Mouse (Mus musculus) heart, embryonic 12.5 days (tissue): ENCODE results near the gene Sema6c. TPM values are rescaled to one million over a fixed set of nuclear protein-coding genes. Genes with fewer than 3 reads are reported as not detected.
A peak's percentile ranks its signal among the peaks of the same experiment; 100 is the strongest.
"Not testable (repeated sequence)": the region's sequence is repeated elsewhere in the genome, so short reads cannot be mapped to it uniquely, and the experiment has no call there.

Experiments used
- ATAC-seq: fragments of 200-750 bp; cut with Nextera tagmentation; 2 replicates; pipeline ENCODE4 v1.8.0; 2017; ENCODE audit warnings: moderate TSS enrichment, moderate library complexity; ENCODE audit not compliant: insufficient number of reproducible peaks, low FRiP score
- H3K27ac ChIP-seq: fragments of 300-500 bp; sonication (generic); 2 replicates; pipeline ENCODE4 v1.5.1; 2016; ENCODE audit warnings: mild to moderate bottlenecking, moderate library complexity; ENCODE audit not compliant: poor library complexity, severe bottlenecking
- H3K27me3 ChIP-seq: fragments of 300-500 bp; sonication (generic); replicated peaks from 2 replicates; pipeline ENCODE4 v1.6.1; 2016; ENCODE audit warnings: mild to moderate bottlenecking, moderate library complexity
- H3K36me3 ChIP-seq: fragments of 300-500 bp; sonication (generic); 2 replicates; pipeline ENCODE4 v1.6.1; 2016; ENCODE audit warnings: mild to moderate bottlenecking, moderate library complexity
- H3K4me1 ChIP-seq: fragments of 300-500 bp; sonication (generic); replicated peaks from 2 replicates; pipeline ENCODE4 v1.6.1; 2016; ENCODE audit warnings: mild to moderate bottlenecking
- H3K4me2 ChIP-seq: fragments of 300-500 bp; sonication (generic); 2 replicates; pipeline ENCODE4 v1.6.1; 2016; ENCODE audit warnings: mild to moderate bottlenecking, moderate library complexity
- H3K4me3 ChIP-seq: fragments of 300-500 bp; sonication (generic); 2 replicates; pipeline ENCODE4 v1.5.1; 2016; ENCODE audit warnings: mild to moderate bottlenecking
- H3K9ac ChIP-seq: fragments of 300-500 bp; sonication (generic); 2 replicates; pipeline ENCODE4 v1.6.1; 2016; ENCODE audit warnings: mild to moderate bottlenecking, moderate library complexity
- H3K9me3 ChIP-seq: fragments of 300-500 bp; sonication (generic); replicated peaks from 2 replicates; pipeline ENCODE4 v1.6.1; 2016; ENCODE audit warnings: mild to moderate bottlenecking, moderate library complexity
- WGBS: fragments of 180-500 bp; shearing (Covaris S2); methylation state at CpG from one replicate; pipeline ENCODE4 v1.1.7; 2016; 5-methylcytosine and 5-hydroxymethylcytosine counted together
- polyA plus RNA-seq: library from polyadenylated mRNA; unstranded; fragments of >200 nt; fragmentation: Nextera tagmentation; extraction: Ambion mirVana; gene quantifications from 2 replicates; pipeline ENCODE4 v1.2.1, GENCODE M21; 2016

The Sema6c gene
- polyA plus RNA-seq, 1 experiment from 2014 or later: 3.6 TPM

- H3K9ac ChIP-seq: peak overlapping the region; percentile 87
- H3K9me3 ChIP-seq: no peaks in the 10 kb centered on the region
- H3K27ac ChIP-seq: 0 out of 2 replicates have a peak overlapping the region, but pooled peaks have one; percentile 80
- 55% methylated on average over 11 of the region's 11 CpGs for WGBS
- peaks cover 33% of the 10 kb centered on the region for H3K36me3 ChIP-seq
- no peak for ATAC-seq
- peak overlapping the region; percentile 85 for H3K4me3 ChIP-seq
- peaks cover 19% of the 10 kb centered on the region for H3K4me1 ChIP-seq
- no peaks in the 10 kb centered on the region for H3K27me3 ChIP-seq
- peak overlapping the region; percentile 84 for H3K4me2 ChIP-seq
These were observed 27.1 kb upstream of the Sema6c start for GRCm38 (mm10) chr3:95133176-95133575.

GRCm38 (mm10) chr3:95133680-95134101 lies 26.6 kb upstream of the Sema6c start, which contains the start of the genes Scnm1 and Lysmd1:
Gene Scnm1 (minus strand): TSS chr3:95134011.
Gene Lysmd1 (plus strand): TSS chr3:95134088.
- Histone ChIP-seq H3K27me3 (no peaks in the 10 kb centered on the region), H3K27ac (peak within 1 kb of the TSS; percentile 80), H3K9ac (peak within 1 kb of the TSS; percentile 87), H3K4me2 (peak within 1 kb of the TSS; percentile 84), H3K4me1 (peaks cover 19% of the 10 kb centered on the region), H3K36me3 (peaks cover 30% of the 10 kb centered on the region), H3K4me3 (peak within 1 kb of the TSS; percentile 85), H3K9me3 (no peaks in the 10 kb centered on the region)
- under 1% methylated on average over 20 of the region's 20 CpGs for WGBS
- ATAC-seq: peak; percentile 88

- not testable (repeated sequence) for H3K4me2 ChIP-seq, H3K9me3 ChIP-seq, H3K27ac ChIP-seq, H3K27me3 ChIP-seq, H3K9ac ChIP-seq
- H3K4me1 ChIP-seq: peaks cover 19% of the 10 kb centered on the region
- no CpG with 5 or more reads among the region's 12 CpGs for WGBS
- peak overlapping the region; percentile 85 for H3K4me3 ChIP-seq
- peak; percentile 40 for ATAC-seq
- H3K36me3 ChIP-seq: peaks cover 25% of the 10 kb centered on the region
These were observed 26.1 kb upstream of the Sema6c start for GRCm38 (mm10) chr3:95134133-95134532.

GRCm38 (mm10) chr3:95135023-95135422 lies 25.2 kb upstream of the Sema6c start:
- peak overlapping the region; percentile 69 for H3K4me2 ChIP-seq
- ATAC-seq: 0 out of 2 replicates have a peak, but pooled peaks have one; percentile 29
- 17% methylated on average over 6 of the region's 6 CpGs for WGBS
- H3K9ac ChIP-seq: no peak overlapping the region; the same call in 1 of the 2 replicates
- peak overlapping the region; percentile 46 for H3K4me3 ChIP-seq
- peaks cover 18% of the 10 kb centered on the region for H3K36me3 ChIP-seq
- H3K27ac ChIP-seq: no peak overlapping the region; the same call in 1 of the 2 replicates
- peaks cover 19% of the 10 kb centered on the region for H3K4me1 ChIP-seq
- H3K27me3 ChIP-seq: no peaks in the 10 kb centered on the region
- H3K9me3 ChIP-seq: no peaks in the 10 kb centered on the region

GRCm38 (mm10) chr3:95135433-95136052 lies 24.7 kb upstream of the Sema6c start:
- H3K27me3 ChIP-seq: no peaks in the 10 kb centered on the region
- no peak overlapping the region for H3K27ac ChIP-seq
- peaks cover 15% of the 10 kb centered on the region for H3K36me3 ChIP-seq
- H3K4me2 ChIP-seq: peak overlapping the region; percentile 69
- peaks cover 19% of the 10 kb centered on the region for H3K4me1 ChIP-seq
- H3K9me3 ChIP-seq: no peaks in the 10 kb centered on the region
- peak overlapping the region; percentile 46 for H3K4me3 ChIP-seq
- ATAC-seq: no peak
- no peak overlapping the region for H3K9ac ChIP-seq
- WGBS: 77% methylated on average over 7 of the region's 7 CpGs

GRCm38 (mm10) chr3:95136336-95136735 lies 23.9 kb upstream of the Sema6c start:
- Histone ChIP-seq H3K9ac (no peak overlapping the region), H3K4me3 (no peak overlapping the region), H3K4me2 (no peak overlapping the region), H3K9me3 (no peaks in the 10 kb centered on the region; the same call in 1 of the 2 replicates), H3K27me3 (no peaks in the 10 kb centered on the region), H3K27ac (no peak overlapping the region), H3K36me3 (peaks cover 16% of the 10 kb centered on the region), H3K4me1 (peaks cover 19% of the 10 kb centered on the region)
- ATAC-seq: no peak
- 85% methylated on average over 3 of the region's 3 CpGs for WGBS

GRCm38 (mm10) chr3:95139586-95140288 lies 20.5 kb upstream of the Sema6c start:
- Histone ChIP-seq H3K9me3 (no peaks in the 10 kb centered on the region; the same call in 1 of the 2 replicates), H3K4me1 (peaks cover 14% of the 10 kb centered on the region), H3K27ac (no peak overlapping the region), H3K4me2 (peak overlapping the region; percentile 42), H3K36me3 (0 out of 2 replicates have a peak, but pooled peaks cover 8% of the 10 kb centered on the region), H3K4me3 (no peak overlapping the region), H3K9ac (no peak overlapping the region; the same call in 1 of the 2 replicates), H3K27me3 (no peaks in the 10 kb centered on the region)
- WGBS: 56% methylated on average over 25 of the region's 25 CpGs
- no peak for ATAC-seq

- ATAC-seq: no peak
- H3K4me1 ChIP-seq: peaks cover 9% of the 10 kb centered on the region
- peak overlapping the region; percentile 42 for H3K4me2 ChIP-seq
- H3K27ac ChIP-seq: no peak overlapping the region
- H3K36me3 ChIP-seq: 0 out of 2 replicates have a peak, but pooled peaks cover 8% of the 10 kb centered on the region
- WGBS: 43% methylated on average over 18 of the region's 18 CpGs
- no peaks in the 10 kb centered on the region; the same call in 1 of the 2 replicates for H3K9me3 ChIP-seq
- H3K27me3 ChIP-seq: no peaks in the 10 kb centered on the region
- no peak overlapping the region; the same call in 1 of the 2 replicates for H3K9ac ChIP-seq
- no peak overlapping the region for H3K4me3 ChIP-seq
These were observed 20.0 kb upstream of the Sema6c start for GRCm38 (mm10) chr3:95140289-95140595.

GRCm38 (mm10) chr3:95140795-95141194 lies 19.5 kb upstream of the Sema6c start:
- no peak for ATAC-seq
- H3K27me3 ChIP-seq: no peaks in the 10 kb centered on the region
- WGBS: 80% methylated on average over 6 of the region's 6 CpGs
- H3K36me3 ChIP-seq: 0 out of 2 replicates have a peak, but pooled peaks cover 8% of the 10 kb centered on the region
- no peak overlapping the region for H3K9ac ChIP-seq
- H3K9me3 ChIP-seq: no peaks in the 10 kb centered on the region; the same call in 1 of the 2 replicates
- H3K4me1 ChIP-seq: peaks cover 3% of the 10 kb centered on the region
- H3K4me2 ChIP-seq: peak overlapping the region; percentile 42; the same call in 1 of the 2 replicates
- H3K27ac ChIP-seq: no peak overlapping the region
- no peak overlapping the region for H3K4me3 ChIP-seq

GRCm38 (mm10) chr3:95141474-95141873 lies 18.8 kb upstream of the Sema6c start:
- Histone ChIP-seq H3K4me2 (no peak overlapping the region), H3K36me3 (0 out of 2 replicates have a peak, but pooled peaks cover 8% of the 10 kb centered on the region), H3K9ac (no peak overlapping the region), H3K4me3 (no peak overlapping the region), H3K9me3 (no peaks in the 10 kb centered on the region; the same call in 1 of the 2 replicates), H3K4me1 (no peaks in the 10 kb centered on the region), H3K27ac (no peak overlapping the region), H3K27me3 (no peaks in the 10 kb centered on the region)
- 91% methylated on average over 9 of the region's 9 CpGs for WGBS
- no peak for ATAC-seq

- Histone ChIP-seq H3K9ac (no peak within 1 kb of the TSS), H3K4me1 (no peaks in the 10 kb centered on the region), H3K4me3 (no peak within 1 kb of the TSS), H3K36me3 (0 out of 2 replicates have a peak, but pooled peaks cover 8% of the 10 kb centered on the region), H3K9me3 (no peaks in the 10 kb centered on the region; the same call in 1 of the 2 replicates), H3K4me2 (no peak within 1 kb of the TSS), H3K27ac (no peak within 1 kb of the TSS), H3K27me3 (no peaks in the 10 kb centered on the region)
- no peak for ATAC-seq
- WGBS: 78% methylated on average over 10 of the region's 10 CpGs
These were observed 18.2 kb upstream of the Sema6c start, which contains the start of gene Tnfaip8l2 for GRCm38 (mm10) chr3:95141952-95142616. Gene Tnfaip8l2 (minus strand): TSS chr3:95142360.
